Mouse (Mus musculus) left cerebral cortex, postnatal 10 days (tissue): Measurements from ENCODE around the gene Ndufb4. TPM values are rescaled to one million over a fixed set of nuclear protein-coding genes. Genes with fewer than 3 reads are reported as not detected.
"Not testable (repeated sequence)": the region's sequence is repeated elsewhere in the genome, so short reads cannot be mapped to it uniquely, and the experiment has no call there.

Experiments used
- DNase-seq, 2 experiments: peaks; one replicate each; pipeline ENCODE4 v3.0.0; 2021 to 2022; ENCODE audit warnings: low spot score in 2 of 2, mixed read lengths in 1 of 2; ENCODE audit errors: extremely low spot score in 1 of 2
- intact Hi-C: fragments of 180-260 bp; cut with DNase I; formaldehyde crosslinking; loops from one replicate; pipeline ENCODE4 v1.15.1; 2025
- total RNA-seq, 2 experiments: library from RNA; stranded (reverse); gene quantifications; 2 replicates each; pipeline ENCODE4 v1.2.3; 2021

The Ndufb4 gene
- total RNA-seq: 10 to 100 TPM; 72.5 to 73.8 TPM

GRCm38 (mm10) chr16:37653731-37654657 lies at the start of gene Ndufb4:
Gene Ndufb4 (minus strand): TSS chr16:37654453.
- peak; percentile 97 to 98 for DNase-seq
- intact Hi-C loops: loop anchor here (10.0 kb wide), 1 partner anchor 89 kb away; no protein-coding TSS in a partner anchor

- no peak for DNase-seq
- intact Hi-C loops: no loop called here
Observed at GRCm38 (mm10) chr16:37703884-37704283, 49.6 kb upstream of the Ndufb4 start.

- intact Hi-C loops: not testable (repeated sequence)
Observed at GRCm38 (mm10) chr16:37700071-37700470, 45.8 kb upstream of the Ndufb4 start.

GRCm38 (mm10) chr16:37698767-37699166 lies 44.5 kb upstream of the Ndufb4 start:
- intact Hi-C loops: no loop called here
- no peak for DNase-seq

More at GRCm38 (mm10) chr16:37700071-37700470, 45.8 kb upstream of the Ndufb4 start:
- DNase-seq: not testable (repeated sequence)

DNA sequence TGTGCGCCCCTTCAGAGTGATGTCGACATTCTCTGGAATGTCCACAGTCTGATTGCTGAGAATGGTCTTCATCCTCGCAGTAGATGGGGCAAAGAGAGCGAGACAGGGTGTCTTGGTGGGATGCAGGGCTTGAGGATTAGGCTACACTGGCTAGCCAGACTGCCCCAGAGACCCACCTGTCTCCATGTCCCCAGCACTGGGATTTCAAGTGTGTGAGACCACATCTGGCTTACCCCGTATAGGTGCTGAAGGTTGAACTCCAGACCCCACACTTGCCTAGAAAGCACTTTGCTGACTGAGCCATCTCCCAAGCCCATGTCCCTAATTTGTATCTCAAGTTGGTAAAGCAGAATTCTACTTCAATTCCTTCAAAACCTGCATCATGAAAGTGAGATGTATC lies 43.0 kb upstream of the Ndufb4 start:
- DNase-seq: no peak
- intact Hi-C loops: no loop called here

DNA sequence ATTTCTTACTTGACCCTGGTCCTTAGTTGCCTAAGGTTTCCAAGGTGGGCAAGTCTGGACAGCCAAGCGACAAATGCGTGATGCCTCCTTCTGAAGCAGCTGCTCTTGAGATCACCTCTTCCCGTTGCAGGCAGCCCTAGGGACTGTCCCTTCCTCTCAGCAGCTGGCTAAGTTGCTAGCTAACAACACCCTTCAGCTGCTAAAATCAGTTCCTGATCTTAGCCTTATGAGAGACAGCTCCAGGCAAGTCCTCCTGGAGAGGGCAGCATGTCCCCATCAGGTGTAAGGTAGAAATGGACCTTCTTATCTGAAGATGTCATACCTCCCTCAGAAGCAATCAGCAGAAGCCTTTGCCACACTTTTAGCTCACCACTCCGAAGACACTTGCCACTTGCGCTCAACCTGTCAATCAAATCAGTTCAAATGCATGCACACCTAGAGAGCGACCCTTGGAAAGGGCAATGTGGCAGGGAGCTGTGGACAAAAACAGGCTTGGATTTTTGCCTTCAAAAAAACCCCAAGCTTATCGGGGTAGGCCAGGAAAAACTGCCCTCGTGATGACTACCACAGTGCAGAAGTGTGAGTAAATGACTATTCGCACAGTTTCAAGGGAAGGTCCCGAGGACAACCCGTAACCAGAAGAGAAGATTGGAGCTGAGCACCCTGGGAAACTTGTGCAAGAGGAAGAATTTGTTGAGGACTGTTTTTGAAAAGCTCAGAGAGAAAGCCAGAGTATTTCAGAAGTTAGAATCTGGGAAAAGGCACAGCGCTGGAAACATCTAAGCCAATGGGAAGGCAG lies 36.9 kb upstream of the Ndufb4 start:
- no peak for DNase-seq
- intact Hi-C loops: no loop called here

GRCm38 (mm10) chr16:37690465-37690864 lies 36.2 kb upstream of the Ndufb4 start:
- intact Hi-C loops: no loop called here
- no peak for DNase-seq

GRCm38 (mm10) chr16:37689934-37690333 lies 35.7 kb upstream of the Ndufb4 start:
- intact Hi-C loops: loop anchor here (5.0 to 10.0 kb wide), 4 partner anchors 177 to 505 kb away; partner anchors contain the start of genes Lrrc58 and Stxbp5l
- DNase-seq: no peak

- peak in 1 of 2 experiments; percentile 50 for DNase-seq
- intact Hi-C loops: loop anchor here (5.0 to 10.0 kb wide), 4 partner anchors 178 to 505 kb away; partner anchors contain the start of genes Lrrc58 and Stxbp5l
Observed at GRCm38 (mm10) chr16:37689251-37689926, 35.1 kb upstream of the Ndufb4 start.

DNA sequence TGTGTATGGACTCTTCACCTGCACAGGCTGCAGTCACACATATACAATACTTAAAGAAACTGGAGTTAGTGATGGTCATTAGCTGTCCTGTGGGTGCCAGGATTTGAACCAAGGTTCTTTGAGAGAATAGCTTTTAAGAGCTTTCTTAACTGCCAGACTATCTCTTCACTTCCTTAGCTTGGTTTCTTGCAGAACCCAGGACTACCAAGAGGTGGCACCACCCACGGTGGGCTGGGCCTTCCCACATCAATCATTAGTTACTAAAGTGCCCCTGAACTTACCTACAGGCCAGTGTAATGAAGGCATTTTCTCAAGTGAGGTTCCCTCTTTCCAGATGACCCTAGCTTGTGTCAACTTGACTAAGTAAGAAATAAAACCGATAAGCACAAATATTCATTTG lies 33.9 kb upstream of the Ndufb4 start:
- intact Hi-C loops: loop anchor here (5.0 to 10.0 kb wide), 4 partner anchors 179 to 507 kb away; partner anchors contain the start of genes Lrrc58 and Stxbp5l
- no peak for DNase-seq

DNA sequence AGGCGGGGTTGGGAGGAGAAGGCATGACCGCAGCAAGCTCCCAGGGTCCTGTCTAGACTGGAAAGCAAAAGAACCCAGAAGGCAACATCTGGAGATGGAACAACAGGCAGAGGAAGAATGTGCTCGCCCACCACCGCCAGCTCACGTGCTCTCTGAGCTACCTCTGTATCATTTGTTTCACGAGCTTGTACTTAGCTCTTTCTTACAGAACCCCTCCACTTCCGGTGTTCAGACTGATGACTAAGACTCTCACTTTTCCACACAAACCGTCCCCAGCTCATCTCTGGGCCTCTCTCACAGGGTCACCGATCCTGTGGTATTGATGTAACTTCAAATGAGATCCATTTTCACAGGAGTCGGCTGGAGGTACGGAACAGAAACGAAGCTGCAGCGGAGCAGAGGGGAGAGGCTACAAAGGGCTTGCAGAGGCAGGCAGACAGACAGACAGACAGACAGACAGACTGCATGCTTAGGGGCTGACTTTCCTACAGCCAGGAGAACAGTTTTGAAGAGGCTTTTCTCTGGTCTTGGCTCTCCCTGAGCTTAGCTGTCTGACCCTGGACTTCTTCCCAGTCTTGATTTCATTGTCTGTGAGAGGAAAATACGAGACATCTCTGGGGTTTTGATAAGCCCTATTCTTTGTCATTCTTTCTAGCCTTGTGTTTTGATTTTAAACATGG lies 33.2 kb upstream of the Ndufb4 start:
- no peak for DNase-seq
- intact Hi-C loops: loop anchor here (5.0 to 10.0 kb wide), 4 partner anchors 180 to 507 kb away; partner anchors contain the start of genes Lrrc58 and Stxbp5l

DNA sequence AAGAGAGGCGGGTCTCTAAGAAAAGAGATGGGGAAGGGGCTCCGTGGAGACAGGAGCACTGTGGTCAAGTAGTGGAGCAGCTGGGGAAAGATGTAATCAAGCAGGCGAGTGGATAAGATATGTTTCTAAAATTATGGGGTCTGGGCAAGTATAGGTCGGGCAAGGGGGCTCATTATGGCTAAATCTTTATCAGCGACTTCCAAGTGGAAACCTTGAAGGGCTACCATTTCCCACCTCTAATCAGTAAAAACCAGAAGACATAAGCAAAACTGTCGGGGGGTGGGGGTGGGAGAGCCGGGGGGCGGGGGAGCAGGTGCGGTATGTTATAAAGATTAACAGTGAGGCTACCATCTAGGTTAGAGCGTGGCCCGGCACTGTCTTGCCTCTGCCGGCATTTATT lies 32.6 kb upstream of the Ndufb4 start:
- intact Hi-C loops: loop anchor here (5.0 to 10.0 kb wide), 4 partner anchors 180 to 508 kb away; partner anchors contain the start of genes Lrrc58 and Stxbp5l
- no peak for DNase-seq

- intact Hi-C loops: loop anchor here (5.0 to 10.0 kb wide), 4 partner anchors 181 to 509 kb away; partner anchors contain the start of genes Lrrc58 and Stxbp5l
- DNase-seq: no peak
Observed at GRCm38 (mm10) chr16:37685946-37686600, 31.8 kb upstream of the Ndufb4 start.

GRCm38 (mm10) chr16:37684634-37685441 lies 30.6 kb upstream of the Ndufb4 start:
- peak; percentile 84 to 92 for DNase-seq
- intact Hi-C loops: loop anchor here (5.0 to 10.0 kb wide), 5 partner anchors 127 to 510 kb away; partner anchors contain the start of genes Lrrc58 and Stxbp5l

DNA sequence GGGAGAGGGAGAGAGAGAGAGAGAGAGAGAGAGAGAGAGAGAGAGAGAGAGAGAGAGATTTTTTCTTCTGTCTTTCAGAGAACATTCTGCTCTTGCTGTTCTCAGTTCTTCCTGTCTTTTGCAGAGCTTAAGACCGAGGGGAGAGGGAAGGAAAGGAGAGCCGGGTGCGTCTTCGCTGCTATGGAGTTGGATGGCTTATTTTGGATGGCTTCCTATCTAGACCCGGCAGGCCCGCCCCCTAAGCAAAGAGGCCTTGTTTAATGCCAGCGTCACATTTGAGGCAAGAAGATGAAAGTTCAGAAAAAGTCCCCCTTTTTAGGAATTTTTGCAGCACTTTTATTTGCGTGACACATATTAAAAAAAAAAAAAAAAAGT lies 30.0 kb upstream of the Ndufb4 start:
- DNase-seq: peak in 1 of 2 experiments; percentile 62

More for the DNA sequence above, 30.0 kb upstream of the Ndufb4 start:
- intact Hi-C loops: loop anchor here (5.0 to 10.0 kb wide), 4 partner anchors 128 to 511 kb away; partner anchors contain the start of gene Stxbp5l
